8 mouse cellular contexts compared by ENCODE assay signal in the genomic region with DNA sequence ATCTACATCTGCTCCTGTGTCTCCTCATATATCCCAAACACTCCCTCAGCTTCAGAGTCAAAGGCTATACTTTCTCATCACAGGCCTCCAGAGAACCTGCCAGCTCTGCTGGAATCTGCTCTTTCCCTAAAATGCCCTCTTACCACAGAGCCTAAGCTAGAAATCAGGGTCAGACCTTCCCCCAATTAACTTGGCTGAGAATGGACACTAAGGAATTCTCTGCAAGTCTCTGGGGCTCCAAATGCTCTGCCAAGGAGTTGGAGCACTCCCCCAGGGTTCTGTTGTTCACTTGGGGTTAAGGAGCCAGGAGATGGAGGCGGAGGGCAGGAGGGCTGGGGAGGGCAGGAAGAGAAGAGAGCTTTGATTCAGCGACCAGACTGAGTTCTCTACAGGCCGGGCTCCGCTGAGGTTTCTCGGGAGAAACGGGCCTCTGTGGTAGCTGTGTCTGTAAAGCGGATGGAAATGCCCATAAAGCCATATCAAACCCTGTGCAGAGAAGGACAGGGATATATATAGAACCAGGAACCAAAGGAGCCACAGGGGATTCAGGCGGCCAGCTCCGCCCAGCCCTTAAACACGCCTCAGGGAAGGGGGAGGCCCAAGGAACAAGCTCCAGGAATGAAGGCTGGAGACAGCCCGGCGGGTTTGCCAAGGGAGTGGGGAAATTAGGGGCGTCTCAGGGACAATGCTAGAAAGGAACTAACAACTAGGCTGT.
DNase-seq lines count a peak whose midpoint lies in the region; ATAC-seq and TF ChIP-seq lines count a peak whose summit lies in the region.

No protein-coding gene starts in this region.

- intact Hi-C loops in heart, adult 2 months (cut with DNase I), result loop anchor here (2.0 kb wide), 2 partner anchors 51 to 135 kb away; no protein-coding TSS in a partner anchor
- intact Hi-C loops in left cerebral cortex, adult 2 months (cut with DNase I), result loop anchor here (1.0 to 5.0 kb wide), 4 partner anchors 51 to 253 kb away; no protein-coding TSS in a partner anchor

- TF ChIP-seq EP300 in heart, adult 2 months (IDR thresholded peaks at IDR 0.05; ENCODE audit: insufficient read depth, low read depth, low read length), result no peak

- peak overlapping the region; percentile 10; the same call in 1 of the 2 replicates for H3K4me2 ChIP-seq in kidney, embryonic 14.5 days (replicated peaks; ENCODE audit: low read depth, low read length)

- peaks cover 10% of the 10 kb centered on the region; the same call in 1 of the 2 replicates for H3K4me1 ChIP-seq in kidney, embryonic 14.5 days (ENCODE audit: control insufficient read depth, insufficient read depth, low read length)
- peaks cover 1% of the 10 kb centered on the region; the same call in 1 of the 2 replicates for H3K4me1 ChIP-seq in heart, adult 2 months (ENCODE audit: control insufficient read depth, insufficient read depth, low read length)

- DNase-seq in kidney, adult 18-20 months, result no peak
- DNase-seq in heart, adult 2 months, result peak; percentile 30 to 37
- DNase-seq in kidney, postnatal 14 days, result peak; percentile 34
- DNase-seq in ovary, postnatal 36 days (ENCODE audit: low spot score), result peak; percentile 38
- no peak for DNase-seq in left cerebral cortex, adult 2 months (ENCODE audit: extremely low spot score in 1 of 2, low spot score in 2 of 2)

- no peaks in the 10 kb centered on the region for H3K36me3 ChIP-seq in kidney, embryonic 14.5 days (ENCODE audit: control insufficient read depth, insufficient read depth, low read length)
- H3K36me3 ChIP-seq in heart, adult 2 months (ENCODE audit: control insufficient read depth, insufficient read depth, low read length), result no peaks in the 10 kb centered on the region

- WGBS in kidney, embryonic 14.5 days, result 18% methylated on average over 13 of the region's 13 CpGs
- 13% methylated on average over 13 of the region's 13 CpGs for WGBS in heart, adult 2 months

- H3K4me3 ChIP-seq in kidney, embryonic 14.5 days (ENCODE audit: low read length), result no peak overlapping the region
- H3K4me3 ChIP-seq in heart, adult 2 months, result no peak overlapping the region
- H3K4me3 ChIP-seq in left cerebral cortex, adult 2 months, result no peak overlapping the region

- H3K27me3 ChIP-seq in kidney, embryonic 14.5 days (ENCODE audit: control insufficient read depth, insufficient read depth, low read length), result no peaks in the 10 kb centered on the region
- no peaks in the 10 kb centered on the region for H3K27me3 ChIP-seq in heart, adult 2 months (ENCODE audit: control insufficient read depth, insufficient read depth, low read length)

- no peaks in the 10 kb centered on the region for H3K79me2 ChIP-seq in heart, adult 2 months (replicated peaks; ENCODE audit: control insufficient read depth, insufficient read depth, low read length)

- peak overlapping the region; percentile 37; the same call in 1 of the 2 replicates for H3K27ac ChIP-seq in kidney, embryonic 14.5 days (ENCODE audit: low read depth, low read length)
- peak overlapping the region; percentile 28 for H3K27ac ChIP-seq in heart, adult 2 months
- no peak overlapping the region for H3K27ac ChIP-seq in left cerebral cortex, adult 2 months

- ATAC-seq in kidney, embryonic 14.5 days (ENCODE audit: low FRiP score, low TSS enrichment), result peak; percentile 52; the same call in 1 of the 2 replicates
- no peak for ATAC-seq in frontal cortex, adult (ENCODE audit: low TSS enrichment)
- no peak; the same call in 1 of the 2 replicates for ATAC-seq in erythroid progenitor cell, adult 5-6 weeks (replicated peaks; ENCODE audit: low FRiP score, poor library complexity, severe bottlenecking)

- TF ChIP-seq CTCF in heart, adult 2 months (IDR thresholded peaks at IDR 0.05), result no peak
- no peak for TF ChIP-seq CTCF in left cerebral cortex, adult 2 months (IDR thresholded peaks at IDR 0.05)

- no peak overlapping the region for H3K9ac ChIP-seq in kidney, embryonic 14.5 days (ENCODE audit: low read depth, low read length)
- 0 out of 2 replicates have a peak overlapping the region, but pooled peaks have one; percentile 22 for H3K9ac ChIP-seq in heart, adult 2 months (ENCODE audit: low read depth, low read length)

- TF ChIP-seq POLR2A in heart, adult 2 months (IDR thresholded peaks at IDR 0.05; ENCODE audit: insufficient read depth, low read depth, low read length), result no peak

- no peaks in the 10 kb centered on the region for H3K9me3 ChIP-seq in kidney, embryonic 14.5 days (ENCODE audit: control insufficient read depth, low read length)

Comparison
In these comparisons a context has a peak if more than half of its experiments do, and no peak if none do; other contexts are left out.
1. DNase-seq: peak in heart, adult 2 months (2 of 2), kidney, postnatal 14 days (single experiment) and ovary, postnatal 36 days (single experiment); none in kidney, adult 18-20 months (single experiment) and left cerebral cortex, adult 2 months (0 of 2).